Mouse (Mus musculus) bone marrow macrophage, adult 2 months (primary cell): ENCODE results near the gene Ankrd53. TPM values are rescaled to one million over a fixed set of nuclear protein-coding genes. Genes with fewer than 3 reads are reported as not detected.

Experiments used
- H3K27ac ChIP-seq: 2 replicates; pipeline ENCODE4 v1.5.1; 2012; ENCODE audit warnings: low read depth, low read length; ENCODE audit not compliant: insufficient read depth
- H3K4me1 ChIP-seq: 2 replicates; pipeline ENCODE4 v1.6.1; 2012; ENCODE audit warnings: low read length; ENCODE audit not compliant: control insufficient read depth, insufficient read depth
- H3K4me3 ChIP-seq: 2 replicates; pipeline ENCODE4 v1.5.1; 2012; ENCODE audit warnings: mild to moderate bottlenecking, low read length, moderate library complexity; ENCODE audit not compliant: insufficient read depth
- CTCF ChIP-seq: IDR thresholded peaks from 2 replicates; pipeline ENCODE4 v1.5.1; 2012; ENCODE audit warnings: low read depth, mild to moderate bottlenecking, low read length, moderate library complexity
- POLR2A ChIP-seq: IDR thresholded peaks from 2 replicates; pipeline ENCODE4 v1.6.1; 2012; ENCODE audit warnings: mild to moderate bottlenecking, low read depth, low read length, borderline replicate concordance
- polyA plus RNA-seq: library from polyadenylated mRNA; stranded (reverse); fragments of >200 nt; gene quantifications from 2 replicates; pipeline ENCODE4 v1.2.4, GENCODE M21; 2012; ENCODE audit not compliant: missing spikeins, insufficient read depth, insufficient read length

Gene Ankrd53
- polyA plus RNA-seq, 1 experiment: not detected

GRCm38 (mm10) chr6:83756051-83756450, 6.4 kb upstream of the Ankrd53 start:
- Histone ChIP-seq H3K4me3 (no peak overlapping the region), H3K27ac (no peak overlapping the region), H3K4me1 (no peaks in the 10 kb centered on the region)
- no peak for TF ChIP-seq POLR2A
- no peak for TF ChIP-seq CTCF

- Histone ChIP-seq H3K27ac (no peak overlapping the region), H3K4me3 (no peak overlapping the region), H3K4me1 (no peaks in the 10 kb centered on the region)
- TF ChIP-seq CTCF (no peak), POLR2A (no peak)
Observed at GRCm38 (mm10) chr6:83762880-83763431, 512 bp downstream of the Ankrd53 start.

GRCm38 (mm10) chr6:83766982-83767381, 4.5 kb downstream of the Ankrd53 start:
- no peaks in the 10 kb centered on the region for H3K4me1 ChIP-seq
- no peak overlapping the region for H3K27ac ChIP-seq
- no peak overlapping the region for H3K4me3 ChIP-seq
- TF ChIP-seq CTCF (no peak), POLR2A (no peak)

GRCm38 (mm10) chr6:83768485-83768884, 6.0 kb downstream of the Ankrd53 start:
- Histone ChIP-seq H3K4me3 (no peak overlapping the region), H3K4me1 (0 out of 2 replicates have a peak, but pooled peaks cover 1% of the 10 kb centered on the region), H3K27ac (no peak overlapping the region)
- TF ChIP-seq POLR2A (no peak), CTCF (no peak)

GRCm38 (mm10) chr6:83774126-83774525, 11.7 kb downstream of the Ankrd53 start:
- peak overlapping the region; percentile 99; the same call in 1 of the 2 replicates for H3K4me3 ChIP-seq
- H3K4me1 ChIP-seq: peaks cover 8% of the 10 kb centered on the region
- TF ChIP-seq POLR2A (no peak), CTCF (no peak)
- H3K27ac ChIP-seq: no peak overlapping the region

- H3K4me1 ChIP-seq: peaks cover 8% of the 10 kb centered on the region
- H3K4me3 ChIP-seq: peak overlapping the region; percentile 99
- TF ChIP-seq POLR2A (no peak), CTCF (peak; percentile 13; the same call in 1 of the 2 replicates)
- H3K27ac ChIP-seq: peak overlapping the region; percentile 57
Observed at GRCm38 (mm10) chr6:83774781-83775563, 12.5 kb downstream of the Ankrd53 start.

DNA sequence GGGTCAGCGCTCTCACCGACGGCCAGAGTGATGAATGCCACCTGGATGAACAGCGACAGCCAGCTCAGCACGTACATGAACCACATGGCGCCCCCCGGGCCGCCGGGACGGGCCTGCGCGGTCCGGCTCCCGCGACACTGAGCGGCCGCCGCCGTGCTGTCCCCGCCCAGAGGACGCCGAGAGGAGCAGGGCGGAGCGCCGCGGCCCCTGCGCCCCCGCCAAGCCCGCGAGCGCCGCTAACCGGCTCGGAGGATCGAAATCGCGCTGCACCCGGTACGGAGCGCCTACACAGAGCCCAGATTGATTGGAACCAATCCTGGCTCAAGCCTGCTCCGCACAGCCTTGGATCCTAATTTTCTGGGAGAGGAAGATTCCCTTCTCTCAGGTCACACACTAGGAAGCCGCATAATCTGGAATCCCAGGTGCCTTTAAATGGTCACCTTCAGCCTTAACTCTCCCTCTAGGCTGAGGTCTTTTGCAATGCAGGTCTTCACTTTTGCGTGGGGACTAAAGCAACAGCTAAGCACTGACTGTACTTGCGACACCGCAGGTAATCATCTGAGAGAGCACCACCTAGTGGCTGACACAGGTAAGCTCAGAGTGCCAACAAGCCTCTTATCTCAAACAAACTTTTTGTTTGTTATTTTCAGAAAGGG, 13.3 kb downstream of the Ankrd53 start, which contains the start of gene Tex261:
Gene Tex261, minus strand, starts transcription at position 176 of the 656 bp plus-strand sequence.
- Histone ChIP-seq H3K4me3 (peak within 1 kb of the TSS; percentile 99), H3K4me1 (peaks cover 8% of the 10 kb centered on the region), H3K27ac (peak within 1 kb of the TSS; percentile 79)
- no peak for TF ChIP-seq POLR2A
- TF ChIP-seq CTCF: peak; percentile 87

- TF ChIP-seq CTCF (no peak), POLR2A (no peak)
- H3K4me1 ChIP-seq: peaks cover 18% of the 10 kb centered on the region
- H3K27ac ChIP-seq: no peak overlapping the region
- H3K4me3 ChIP-seq: no peak overlapping the region
Observed at GRCm38 (mm10) chr6:83778306-83778705, 15.9 kb downstream of the Ankrd53 start.

DNA sequence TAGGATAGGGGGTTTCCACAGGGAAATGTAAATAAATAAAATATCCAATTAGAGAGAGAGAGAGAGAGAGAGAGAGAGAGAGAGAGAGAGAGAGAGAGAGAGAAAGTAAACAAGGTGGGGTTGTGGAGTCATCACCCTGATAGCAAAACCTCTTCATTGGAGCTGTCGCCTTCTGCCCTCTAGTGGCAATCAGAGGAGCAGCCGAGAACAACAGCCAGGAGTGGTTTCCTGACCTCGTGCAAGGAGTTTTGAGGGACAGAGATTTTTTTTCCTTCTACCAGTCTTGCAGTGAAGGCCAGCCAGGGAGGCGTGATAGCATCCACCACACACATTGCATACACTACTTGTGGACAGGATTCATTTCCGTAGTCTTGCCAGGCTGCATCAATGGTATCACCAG, 16.6 kb downstream of the Ankrd53 start:
- TF ChIP-seq CTCF (peak; percentile 84), POLR2A (no peak)
- Histone ChIP-seq H3K4me3 (no peak overlapping the region), H3K27ac (no peak overlapping the region), H3K4me1 (peaks cover 11% of the 10 kb centered on the region)
